Mouse (Mus musculus) liver, adult 2 months (tissue): Measurements from ENCODE around the gene Mrps5. TPM values are rescaled to one million over a fixed set of nuclear protein-coding genes. Genes with fewer than 3 reads are reported as not detected.

Source experiments
- DNase-seq: peaks from one replicate; pipeline ENCODE4 v3.0.0-alpha.2; 2011; ENCODE audit warnings: low read depth, low spot score; ENCODE audit errors: extremely low read depth
- H3K27ac ChIP-seq: fragments of 200-500 bp; replicated peaks from 2 replicates; pipeline ENCODE4 v1.5.1; 2012; ENCODE audit warnings: low read depth, mild to moderate bottlenecking, control low read depth, inconsistent platforms, low read length; ENCODE audit not compliant: insufficient read depth
- H3K27me3 ChIP-seq: fragments of 200-500 bp; 2 replicates; pipeline ENCODE4 v1.6.1; 2012; ENCODE audit warnings: mild to moderate bottlenecking, moderate library complexity, low read length, inconsistent platforms; ENCODE audit not compliant: control insufficient read depth, insufficient read depth
- H3K36me3 ChIP-seq: fragments of 200-500 bp; 2 replicates; pipeline ENCODE4 v1.6.1; 2012; ENCODE audit warnings: low read length, inconsistent platforms; ENCODE audit not compliant: control insufficient read depth, insufficient read depth
- H3K4me1 ChIP-seq: fragments of 200-500 bp; 2 replicates; pipeline ENCODE4 v1.6.1; 2011; ENCODE audit warnings: low read length; ENCODE audit not compliant: control insufficient read depth, insufficient read depth
- H3K4me3 ChIP-seq: fragments of 200-500 bp; 2 replicates; pipeline ENCODE4 v1.5.1; 2011; ENCODE audit warnings: low read depth, mild to moderate bottlenecking, control low read depth, low read length, moderate library complexity; ENCODE audit not compliant: insufficient read depth
- H3K79me2 ChIP-seq: fragments of 200-500 bp; 2 replicates; pipeline ENCODE4 v1.6.1; 2012; ENCODE audit warnings: inconsistent platforms, mild to moderate bottlenecking, low read length, moderate library complexity; ENCODE audit not compliant: control insufficient read depth, insufficient read depth
- H3K9ac ChIP-seq: fragments of 200-500 bp; 2 replicates; pipeline ENCODE4 v1.6.1; 2012; ENCODE audit warnings: low read depth, mild to moderate bottlenecking, control low read depth, inconsistent platforms, low read length
- CTCF ChIP-seq: fragments of 200-500 bp; IDR thresholded peaks from 2 replicates; pipeline ENCODE4 v1.5.1; 2011; ENCODE audit warnings: low read depth, low read length, control low read depth
- POLR2A ChIP-seq: fragments of 200-500 bp; IDR thresholded peaks from 2 replicates; pipeline ENCODE4 v1.6.1; 2011; ENCODE audit warnings: low read length, control low read depth; ENCODE audit not compliant: insufficient read depth; ENCODE audit errors: extremely low read depth
- WGBS: fragments of 180-500 bp; shearing (Covaris S2); methylation state at CpG from one replicate; pipeline ENCODE4 v1.1.7; 2018; 5-methylcytosine and 5-hydroxymethylcytosine counted together
- polyA plus RNA-seq: library from polyadenylated mRNA; depleted of rRNA; stranded (reverse); fragments of >200 nt; gene quantifications from 2 replicates; pipeline ENCODE4 v1.2.3, GENCODE M21; 2012
- total RNA-seq: library from RNA; depleted of rRNA; stranded (reverse); fragments of >200 nt; gene quantifications from 2 replicates; pipeline ENCODE4 v1.2.3, GENCODE M21; 2014

Mrps5 gene
- total and polyA plus RNA-seq, 2 experiments = 53.2 to 59.8 TPM

GRCm38 (mm10) chr2:127548342-127549074, 38.5 kb upstream of the Mrps5 start:
- WGBS = 66% methylated on average over 5 of the region's 5 CpGs
- H3K4me3 ChIP-seq = no peak overlapping the region
- H3K27ac ChIP-seq = no peak overlapping the region
- no peaks in the 10 kb centered on the region for H3K4me1 ChIP-seq
- no peak for TF ChIP-seq POLR2A
- no peak for TF ChIP-seq CTCF
- H3K79me2 ChIP-seq = no peaks in the 10 kb centered on the region
- DNase-seq = no peak
- no peaks in the 10 kb centered on the region for H3K27me3 ChIP-seq
- H3K9ac ChIP-seq = no peak overlapping the region
- H3K36me3 ChIP-seq = no peaks in the 10 kb centered on the region

GRCm38 (mm10) chr2:127549711-127550110, 37.3 kb upstream of the Mrps5 start:
- Histone ChIP-seq H3K4me3 (no peak overlapping the region), H3K36me3 (no peaks in the 10 kb centered on the region), H3K27ac (no peak overlapping the region), H3K27me3 (no peaks in the 10 kb centered on the region), H3K79me2 (no peaks in the 10 kb centered on the region), H3K4me1 (no peaks in the 10 kb centered on the region), H3K9ac (no peak overlapping the region)
- DNase-seq = no peak
- no peak for TF ChIP-seq CTCF
- TF ChIP-seq POLR2A = no peak

GRCm38 (mm10) chr2:127550446-127550845, 36.6 kb upstream of the Mrps5 start:
- TF ChIP-seq POLR2A (no peak), CTCF (no peak)
- WGBS = 62% methylated on average over 1 of the region's 1 CpGs
- no peaks in the 10 kb centered on the region for H3K27me3 ChIP-seq
- DNase-seq = no peak
- no peaks in the 10 kb centered on the region for H3K4me1 ChIP-seq
- no peak overlapping the region for H3K9ac ChIP-seq
- H3K27ac ChIP-seq = no peak overlapping the region
- no peak overlapping the region for H3K4me3 ChIP-seq
- H3K79me2 ChIP-seq = no peaks in the 10 kb centered on the region
- no peaks in the 10 kb centered on the region for H3K36me3 ChIP-seq

- H3K27me3 ChIP-seq = no peaks in the 10 kb centered on the region
- WGBS = 57% methylated on average over 5 of the region's 5 CpGs
- no peak for DNase-seq
- no peaks in the 10 kb centered on the region for H3K79me2 ChIP-seq
- no peaks in the 10 kb centered on the region for H3K4me1 ChIP-seq
- TF ChIP-seq POLR2A (no peak), CTCF (no peak)
- H3K27ac ChIP-seq = no peak overlapping the region
- H3K9ac ChIP-seq = no peak overlapping the region
- H3K4me3 ChIP-seq = no peak overlapping the region
- no peaks in the 10 kb centered on the region for H3K36me3 ChIP-seq
These were observed 35.9 kb upstream of the Mrps5 start for GRCm38 (mm10) chr2:127551078-127551477.

GRCm38 (mm10) chr2:127559070-127559966, 27.7 kb upstream of the Mrps5 start:
- no peaks in the 10 kb centered on the region for H3K36me3 ChIP-seq
- peak; percentile 16 for DNase-seq
- no peaks in the 10 kb centered on the region for H3K79me2 ChIP-seq
- TF ChIP-seq CTCF (peak; percentile 86), POLR2A (no peak)
- no peaks in the 10 kb centered on the region for H3K4me1 ChIP-seq
- H3K9ac ChIP-seq = no peak overlapping the region
- H3K4me3 ChIP-seq = no peak overlapping the region
- H3K27ac ChIP-seq = no peak overlapping the region
- WGBS = 21% methylated on average over 18 of the region's 18 CpGs
- no peaks in the 10 kb centered on the region; the same call in 1 of the 2 replicates for H3K27me3 ChIP-seq

GRCm38 (mm10) chr2:127573322-127573721, 13.7 kb upstream of the Mrps5 start:
- WGBS = 62% methylated on average over 1 of the region's 1 CpGs
- Histone ChIP-seq H3K27me3 (peaks cover 4% of the 10 kb centered on the region; the same call in 1 of the 2 replicates), H3K9ac (no peak overlapping the region), H3K27ac (no peak overlapping the region), H3K4me1 (no peaks in the 10 kb centered on the region), H3K4me3 (no peak overlapping the region), H3K36me3 (peaks cover 10% of the 10 kb centered on the region; the same call in 1 of the 2 replicates), H3K79me2 (no peaks in the 10 kb centered on the region)
- TF ChIP-seq POLR2A = no peak
- TF ChIP-seq CTCF = no peak
- DNase-seq = no peak
